Mouse (Mus musculus): ENCODE data around the gene Il4i1. TPM values are rescaled to one million over a fixed set of nuclear protein-coding genes. Genes with fewer than 3 reads are reported as not detected.

Gene Il4i1
- polyA plus RNA-seq, 1 experiment from 2014 or later: 1.7 TPM

DNA sequence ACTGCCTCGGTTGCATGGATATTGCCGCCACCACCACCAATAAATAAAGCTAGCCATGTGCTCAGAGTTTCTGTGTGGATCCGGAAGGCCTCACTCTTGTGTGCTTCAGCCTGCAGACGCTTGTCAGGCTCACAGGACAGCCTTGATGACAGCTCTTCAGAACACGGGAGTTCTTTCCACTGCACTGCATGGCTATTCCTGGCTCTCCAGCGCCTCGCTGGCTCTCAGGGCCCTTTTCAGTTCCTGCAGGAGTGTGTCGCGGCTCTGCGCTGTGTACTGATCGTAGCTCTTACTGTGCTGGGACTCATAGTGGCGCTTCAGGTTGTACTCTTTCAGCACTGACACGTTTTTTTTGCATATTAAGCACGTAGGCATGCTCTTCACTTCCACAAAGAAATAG lies 61.6 kb downstream of the Il4i1 start:
- WGBS: 93% methylated on average over 14 of the region's 14 CpGs
- no peak for ATAC-seq (ENCODE audit: low FRiP score)
- peaks cover 31% of the 10 kb centered on the region for H3K36me3 ChIP-seq (ENCODE audit: control insufficient read depth, insufficient read depth, low read length)
- H3K9me3 ChIP-seq (ENCODE audit: control insufficient read depth, low read length): no peaks in the 10 kb centered on the region
- no peak overlapping the region for H3K27ac ChIP-seq (ENCODE audit: low read depth, low read length)
- no peaks in the 10 kb centered on the region for H3K27me3 ChIP-seq (ENCODE audit: control insufficient read depth, insufficient read depth, low read length)
- no peak overlapping the region for H3K4me2 ChIP-seq (replicated peaks; ENCODE audit: low read depth, low read length)
- no peak overlapping the region for H3K9ac ChIP-seq (ENCODE audit: low read depth, low read length)
- DNase-seq (ENCODE audit: low spot score): no peak
- H3K4me1 ChIP-seq (replicated peaks; ENCODE audit: control insufficient read depth, insufficient read depth, low read length): no peaks in the 10 kb centered on the region
- no peak overlapping the region for H3K4me3 ChIP-seq (ENCODE audit: low read depth, low read length)

DNA sequence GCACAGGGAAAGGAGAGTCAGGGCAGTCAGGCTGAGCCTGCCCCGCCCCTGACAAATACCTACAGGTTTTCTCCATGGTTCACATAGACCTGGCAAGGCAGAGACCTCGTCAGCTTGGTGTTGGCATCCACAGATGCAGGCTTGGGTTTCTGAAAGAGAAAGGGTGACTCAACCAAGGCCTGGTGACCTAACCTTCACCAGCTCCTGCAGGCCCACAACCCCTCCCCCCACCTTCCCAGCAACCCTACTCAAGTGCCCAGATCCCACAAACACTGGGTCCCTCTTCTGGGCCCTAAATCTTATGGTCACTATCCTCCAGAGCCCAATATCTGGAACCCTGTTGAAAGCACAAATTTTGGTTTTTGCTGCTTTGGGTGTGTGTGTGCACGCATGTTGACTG lies 66.8 kb downstream of the Il4i1 start:
- H3K4me3 ChIP-seq (ENCODE audit: low read depth, low read length): no peak overlapping the region
- H3K9me3 ChIP-seq (ENCODE audit: control insufficient read depth, low read length): no peaks in the 10 kb centered on the region
- H3K36me3 ChIP-seq (ENCODE audit: control insufficient read depth, insufficient read depth, low read length): peaks cover 37% of the 10 kb centered on the region
- no peak overlapping the region for H3K9ac ChIP-seq (ENCODE audit: low read depth, low read length)
- no peak overlapping the region for H3K4me2 ChIP-seq (replicated peaks; ENCODE audit: low read depth, low read length)
- no peaks in the 10 kb centered on the region for H3K27me3 ChIP-seq (ENCODE audit: control insufficient read depth, insufficient read depth, low read length)
- H3K27ac ChIP-seq (ENCODE audit: low read depth, low read length): no peak overlapping the region
- no peaks in the 10 kb centered on the region for H3K4me1 ChIP-seq (replicated peaks; ENCODE audit: control insufficient read depth, insufficient read depth, low read length)
- WGBS: 100% methylated on average over 3 of the region's 3 CpGs
- DNase-seq (ENCODE audit: low spot score): no peak
- ATAC-seq (ENCODE audit: low FRiP score): no peak

DNA sequence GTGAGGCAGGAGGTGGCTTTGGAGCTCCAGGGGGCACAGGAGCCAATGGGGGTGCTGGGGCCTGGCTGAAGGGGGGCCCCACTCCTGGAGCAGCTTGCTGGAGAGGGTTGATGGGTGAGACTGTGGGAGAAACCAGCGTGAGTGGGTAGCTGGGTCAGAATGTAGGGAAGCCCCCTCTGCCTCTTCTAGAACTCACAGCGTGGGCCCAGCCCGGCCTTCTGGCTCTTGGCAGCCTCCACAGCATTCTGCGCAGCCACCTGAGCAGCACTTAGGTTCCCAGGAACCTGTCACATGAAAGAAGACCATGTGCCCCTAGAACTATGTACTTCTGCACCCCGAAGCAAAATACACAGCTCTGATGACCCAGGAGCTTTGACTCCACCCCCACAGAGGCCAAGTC lies 68.5 kb downstream of the Il4i1 start:
- DNase-seq (ENCODE audit: low spot score): no peak
- Histone ChIP-seq H3K4me3 (ENCODE audit: low read depth, low read length) (no peak overlapping the region), H3K9ac (ENCODE audit: low read depth, low read length) (no peak overlapping the region), H3K9me3 (ENCODE audit: control insufficient read depth, low read length) (no peaks in the 10 kb centered on the region), H3K4me1 (replicated peaks; ENCODE audit: control insufficient read depth, insufficient read depth, low read length) (no peaks in the 10 kb centered on the region), H3K36me3 (ENCODE audit: control insufficient read depth, insufficient read depth, low read length) (peaks cover 26% of the 10 kb centered on the region), H3K27ac (ENCODE audit: low read depth, low read length) (no peak overlapping the region), H3K4me2 (replicated peaks; ENCODE audit: low read depth, low read length) (no peak overlapping the region), H3K27me3 (ENCODE audit: control insufficient read depth, insufficient read depth, low read length) (no peaks in the 10 kb centered on the region)
- WGBS: 93% methylated on average over 5 of the region's 5 CpGs
- ATAC-seq (ENCODE audit: low FRiP score): no peak

DNA sequence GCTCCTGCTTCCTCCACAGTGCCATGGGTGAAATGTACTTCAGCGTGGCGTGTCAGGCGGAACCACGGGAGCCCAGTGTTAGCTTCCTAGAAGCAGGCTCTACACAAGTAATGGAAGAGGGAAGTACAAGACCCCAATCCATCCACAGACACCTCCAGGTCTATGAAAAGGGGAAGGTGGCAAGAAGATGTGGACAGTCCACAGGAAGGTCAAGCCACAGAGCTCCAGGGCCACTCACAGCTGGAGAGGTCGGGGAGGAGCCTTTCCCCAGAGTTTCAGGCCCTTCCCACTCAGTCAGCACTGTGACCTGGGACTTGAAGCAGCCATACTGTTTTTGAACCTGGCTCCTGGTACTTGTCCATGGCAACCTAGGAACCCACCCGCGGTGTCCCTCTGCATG lies 70.8 kb downstream of the Il4i1 start:
- peaks cover 5% of the 10 kb centered on the region for H3K4me1 ChIP-seq (replicated peaks; ENCODE audit: control insufficient read depth, insufficient read depth, low read length)
- H3K36me3 ChIP-seq (ENCODE audit: control insufficient read depth, insufficient read depth, low read length): peaks cover 17% of the 10 kb centered on the region
- DNase-seq (ENCODE audit: low spot score): no peak
- H3K4me3 ChIP-seq (ENCODE audit: low read depth, low read length): no peak overlapping the region
- H3K9me3 ChIP-seq (ENCODE audit: control insufficient read depth, low read length): no peaks in the 10 kb centered on the region
- no peak overlapping the region for H3K27ac ChIP-seq (ENCODE audit: low read depth, low read length)
- WGBS: 87% methylated on average over 7 of the region's 7 CpGs
- no peaks in the 10 kb centered on the region for H3K27me3 ChIP-seq (ENCODE audit: control insufficient read depth, insufficient read depth, low read length)
- H3K4me2 ChIP-seq (replicated peaks; ENCODE audit: low read depth, low read length): no peak overlapping the region
- ATAC-seq (ENCODE audit: low FRiP score): no peak
- no peak overlapping the region for H3K9ac ChIP-seq (ENCODE audit: low read depth, low read length)

DNA sequence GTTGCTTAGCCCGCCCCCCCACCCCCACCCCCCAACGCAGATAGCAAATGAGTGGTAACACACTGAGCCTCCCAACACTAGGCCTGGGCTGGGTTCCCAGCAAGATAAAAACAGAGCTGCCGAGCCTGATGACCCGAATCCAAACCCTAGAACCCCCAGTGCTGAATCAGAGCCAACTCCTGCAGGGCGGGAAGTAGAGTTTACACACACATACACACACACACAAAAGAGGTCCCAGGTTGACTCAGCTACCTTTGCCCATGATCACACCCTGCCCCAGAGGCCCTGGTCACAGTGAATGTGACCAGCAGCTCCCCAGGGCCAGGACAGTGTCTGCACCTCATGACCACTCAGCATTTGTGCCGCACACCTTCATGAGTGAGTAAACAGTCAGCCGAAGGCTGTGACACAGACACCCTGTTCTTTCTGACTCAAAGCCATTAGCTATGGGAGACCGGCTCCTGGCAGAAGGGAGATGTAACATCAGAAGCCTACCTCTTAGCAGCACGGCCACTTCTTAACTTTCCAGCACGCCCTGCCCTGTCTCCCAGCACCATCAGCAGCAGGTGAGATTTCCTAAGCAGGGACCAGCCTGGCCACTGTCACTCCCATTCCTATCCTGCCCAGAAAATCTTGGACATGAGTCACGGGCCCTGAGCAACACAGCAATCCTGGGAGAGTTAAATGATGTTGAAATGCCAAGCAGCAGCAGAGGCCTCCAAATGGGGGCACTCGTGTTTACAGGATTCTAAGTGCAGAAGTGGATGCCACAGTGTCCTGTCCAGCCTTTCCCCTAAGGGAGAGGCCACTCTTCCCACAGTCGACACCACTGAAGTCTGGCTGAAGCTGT lies 72.3 kb downstream of the Il4i1 start:
- WGBS: 94% methylated on average over 13 of the region's 13 CpGs
- no peak for DNase-seq (ENCODE audit: low spot score)
- no peak overlapping the region for H3K4me2 ChIP-seq (replicated peaks; ENCODE audit: low read depth, low read length)
- H3K36me3 ChIP-seq (ENCODE audit: control insufficient read depth, insufficient read depth, low read length): peaks cover 14% of the 10 kb centered on the region
- no peaks in the 10 kb centered on the region for H3K27me3 ChIP-seq (ENCODE audit: control insufficient read depth, insufficient read depth, low read length)
- H3K4me3 ChIP-seq (ENCODE audit: low read depth, low read length): no peak overlapping the region
- H3K4me1 ChIP-seq (replicated peaks; ENCODE audit: control insufficient read depth, insufficient read depth, low read length): peaks cover 5% of the 10 kb centered on the region
- no peak overlapping the region for H3K9ac ChIP-seq (ENCODE audit: low read depth, low read length)
- H3K9me3 ChIP-seq (ENCODE audit: control insufficient read depth, low read length): no peaks in the 10 kb centered on the region
- H3K27ac ChIP-seq (ENCODE audit: low read depth, low read length): no peak overlapping the region
- ATAC-seq (ENCODE audit: low FRiP score): no peak

DNA sequence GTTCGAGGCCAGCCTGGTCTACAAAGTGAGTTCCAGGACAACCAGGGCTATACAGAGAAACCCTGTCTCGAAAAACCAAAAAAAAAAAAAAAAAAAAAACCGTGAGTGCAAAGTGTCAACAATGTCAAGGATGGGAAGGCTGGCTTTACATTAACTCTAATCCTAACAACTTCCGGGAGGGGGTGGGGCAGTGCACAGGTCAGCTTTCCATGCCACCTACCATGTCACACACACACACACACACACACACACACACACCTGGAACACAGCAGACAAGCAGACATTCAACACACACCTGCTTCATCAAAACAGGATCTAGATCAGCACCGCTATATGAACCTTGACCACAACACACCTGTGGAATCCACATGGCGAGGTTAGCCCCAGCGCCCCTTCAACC lies 74.0 kb downstream of the Il4i1 start:
- peaks cover 5% of the 10 kb centered on the region for H3K4me1 ChIP-seq (replicated peaks; ENCODE audit: control insufficient read depth, insufficient read depth, low read length)
- H3K4me3 ChIP-seq (ENCODE audit: low read depth, low read length): no peak overlapping the region
- H3K36me3 ChIP-seq (ENCODE audit: control insufficient read depth, insufficient read depth, low read length): peaks cover 6% of the 10 kb centered on the region; the same call in 1 of the 2 replicates
- no peaks in the 10 kb centered on the region for H3K27me3 ChIP-seq (ENCODE audit: control insufficient read depth, insufficient read depth, low read length)
- H3K27ac ChIP-seq (ENCODE audit: low read depth, low read length): no peak overlapping the region
- ATAC-seq (ENCODE audit: low FRiP score) (no peak), DNase-seq (ENCODE audit: low spot score) (no peak)
- H3K9ac ChIP-seq (ENCODE audit: low read depth, low read length): no peak overlapping the region
- 0 out of 2 replicates have a peak overlapping the region, but pooled peaks have one; percentile 12 for H3K4me2 ChIP-seq (replicated peaks; ENCODE audit: low read depth, low read length)
- no peaks in the 10 kb centered on the region for H3K9me3 ChIP-seq (ENCODE audit: control insufficient read depth, low read length)
- WGBS: 94% methylated on average over 6 of the region's 7 CpGs

MicroRNAs encoded within 50 kb of the gene (microRNA counts, 519-probe panel; counts per million panel counts)
- not detected for microRNA mmu-miR-707

Other genes starting within 250 kb of the Il4i1 start
- 0.28 and 0.66 TPM in 2 replicates for gene Napsa, start 244.0 kb upstream of the Il4i1 start, polyA plus RNA-seq (2014; fragmentation: Nextera tagmentation; extraction: Ambion mirVana)
- gene Kcnc3, start 225.7 kb upstream of the Il4i1 start, polyA plus RNA-seq (2014; fragmentation: Nextera tagmentation; extraction: Ambion mirVana): 1.4 and 2.1 TPM in 2 replicates
- gene Myh14, start 145.5 kb upstream of the Il4i1 start, polyA plus RNA-seq (2014; fragmentation: Nextera tagmentation; extraction: Ambion mirVana): 1.9 and 2.3 TPM in 2 replicates
- gene Izumo2, start 107.6 kb upstream of the Il4i1 start, polyA plus RNA-seq (2014; fragmentation: Nextera tagmentation; extraction: Ambion mirVana): not detected in 2 replicates
- 32.5 and 36.7 TPM in 2 replicates for gene Vrk3, start 68.0 kb upstream of the Il4i1 start, polyA plus RNA-seq (2014; fragmentation: Nextera tagmentation; extraction: Ambion mirVana)
- gene Zfp473, start 65.3 kb upstream of the Il4i1 start, polyA plus RNA-seq (2014; fragmentation: Nextera tagmentation; extraction: Ambion mirVana): 3.0 and 3.7 TPM in 2 replicates
- gene Nup62, start 299 bp upstream of the Il4i1 start, polyA plus RNA-seq (2014; fragmentation: Nextera tagmentation; extraction: Ambion mirVana): 44.2 and 62.3 TPM in 2 replicates
- gene Atf5, start 271 bp downstream of the Il4i1 start, polyA plus RNA-seq (2014; fragmentation: Nextera tagmentation; extraction: Ambion mirVana): 1.9 and 2.0 TPM in 2 replicates
- gene Akt1s1, start 32.6 kb downstream of the Il4i1 start, polyA plus RNA-seq (2014; fragmentation: Nextera tagmentation; extraction: Ambion mirVana): 31.7 and 38.0 TPM in 2 replicates
- gene Tbc1d17, start 32.7 kb downstream of the Il4i1 start, polyA plus RNA-seq (2014; fragmentation: Nextera tagmentation; extraction: Ambion mirVana): 60.9 and 65.5 TPM in 2 replicates
- gene Pnkp, start 40.8 kb downstream of the Il4i1 start, polyA plus RNA-seq (2014; fragmentation: Nextera tagmentation; extraction: Ambion mirVana): 26.3 and 27.6 TPM in 2 replicates
- 314 and 331 TPM in 2 replicates for gene Ptov1, start 53.4 kb downstream of the Il4i1 start, polyA plus RNA-seq (2014; fragmentation: Nextera tagmentation; extraction: Ambion mirVana)
- 72.7 and 76.2 TPM in 2 replicates for gene Med25, start 76.3 kb downstream of the Il4i1 start, polyA plus RNA-seq (2014; fragmentation: Nextera tagmentation; extraction: Ambion mirVana)
- 13.9 and 18.7 TPM in 2 replicates for gene Fuz, start 79.7 kb downstream of the Il4i1 start, polyA plus RNA-seq (2014; fragmentation: Nextera tagmentation; extraction: Ambion mirVana)
- gene Ap2a1, start 113.1 kb downstream of the Il4i1 start, polyA plus RNA-seq (2014; fragmentation: Nextera tagmentation; extraction: Ambion mirVana): 82.7 and 85.0 TPM in 2 replicates
- gene Tsks, start 126.8 kb downstream of the Il4i1 start, polyA plus RNA-seq (2014; fragmentation: Nextera tagmentation; extraction: Ambion mirVana): 0.09 and 0.14 TPM in 2 replicates
- 23.4 and 23.5 TPM in 2 replicates for gene Cpt1c, start 158.5 kb downstream of the Il4i1 start, polyA plus RNA-seq (2014; fragmentation: Nextera tagmentation; extraction: Ambion mirVana)
- 249 and 259 TPM in 2 replicates for gene Prmt1, start 170.2 kb downstream of the Il4i1 start, polyA plus RNA-seq (2014; fragmentation: Nextera tagmentation; extraction: Ambion mirVana)
- gene Irf3, start 181.3 kb downstream of the Il4i1 start, polyA plus RNA-seq (2014; fragmentation: Nextera tagmentation; extraction: Ambion mirVana): 59.6 and 63.9 TPM in 2 replicates
- gene Bcl2l12, start 182.3 kb downstream of the Il4i1 start, polyA plus RNA-seq (2014; fragmentation: Nextera tagmentation; extraction: Ambion mirVana): 54.2 and 56.8 TPM in 2 replicates
- gene Scaf1, start 200.0 kb downstream of the Il4i1 start, polyA plus RNA-seq (2014; fragmentation: Nextera tagmentation; extraction: Ambion mirVana): 44.0 and 49.6 TPM in 2 replicates
- 21.2 and 21.6 TPM in 2 replicates for gene Rras, start 201.6 kb downstream of the Il4i1 start, polyA plus RNA-seq (2014; fragmentation: Nextera tagmentation; extraction: Ambion mirVana)
- gene Prr12, start 236.5 kb downstream of the Il4i1 start, polyA plus RNA-seq (2014; fragmentation: Nextera tagmentation; extraction: Ambion mirVana): 13.0 and 16.0 TPM in 2 replicates
- gene Nosip, start 246.0 kb downstream of the Il4i1 start, polyA plus RNA-seq (2014; fragmentation: Nextera tagmentation; extraction: Ambion mirVana): 58.2 and 62.7 TPM in 2 replicates
- 15.7 and 17.1 TPM in 2 replicates for gene Prrg2, start 246.3 kb downstream of the Il4i1 start, polyA plus RNA-seq (2014; fragmentation: Nextera tagmentation; extraction: Ambion mirVana)